Mouse (Mus musculus) left cerebral cortex, postnatal 10 days (tissue): ENCODE results near the gene Snx8. TPM values are rescaled to one million over a fixed set of nuclear protein-coding genes. Genes with fewer than 3 reads are reported as not detected.
"Not testable (repeated sequence)": the region's sequence is repeated elsewhere in the genome, so short reads cannot be mapped to it uniquely, and the experiment has no call there.

Experiments used
- DNase-seq, 2 experiments: peaks; one replicate each; pipeline ENCODE4 v3.0.0; 2021 to 2022; ENCODE audit warnings: low spot score in 2 of 2, mixed read lengths in 1 of 2; ENCODE audit errors: extremely low spot score in 1 of 2
- intact Hi-C: fragments of 180-260 bp; cut with DNase I; formaldehyde crosslinking; loops from one replicate; pipeline ENCODE4 v1.15.1; 2025
- total RNA-seq, 2 experiments: library from RNA; stranded (reverse); gene quantifications; 2 replicates each; pipeline ENCODE4 v1.2.3; 2021

The Snx8 gene
- total RNA-seq, 2 experiments from 2014 or later, result 22.3 to 24.5 TPM

DNA sequence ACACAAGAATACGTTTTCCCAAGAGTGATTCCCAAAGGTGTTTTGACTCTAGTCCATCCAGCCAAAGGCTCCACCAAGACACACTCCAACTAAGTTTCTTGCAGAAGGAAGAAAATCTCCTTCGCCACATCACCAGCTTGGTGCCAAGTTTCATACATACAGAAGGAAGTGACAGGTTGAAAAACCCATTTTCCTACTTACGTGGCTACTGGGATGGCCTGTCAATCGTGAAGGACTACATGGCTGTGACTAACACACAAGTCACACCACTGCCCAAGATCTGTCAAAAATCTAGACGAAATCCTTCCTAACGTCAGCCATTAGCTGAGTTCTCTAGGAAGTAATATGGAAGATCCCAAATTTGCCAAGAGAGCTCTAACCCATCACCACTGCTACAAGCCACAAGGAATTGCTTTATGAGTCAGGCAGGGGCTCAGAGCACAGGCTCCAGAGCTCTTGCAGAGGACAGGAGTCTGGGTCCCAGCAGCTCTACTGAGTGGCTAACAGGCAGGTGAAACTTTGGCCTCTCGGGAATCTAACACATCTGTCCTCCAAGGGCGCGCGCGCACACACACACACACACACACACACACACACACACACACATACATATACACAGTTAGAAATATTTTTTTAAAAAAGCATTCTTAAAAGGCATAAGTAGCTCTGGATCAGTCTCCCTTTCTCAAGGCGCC, 1.1 kb downstream of the Snx8 start:
- intact Hi-C loops, result loop anchor here (5.0 kb wide), 1 partner anchor 51 kb away; no protein-coding TSS in a partner anchor
- DNase-seq, result no peak

DNA sequence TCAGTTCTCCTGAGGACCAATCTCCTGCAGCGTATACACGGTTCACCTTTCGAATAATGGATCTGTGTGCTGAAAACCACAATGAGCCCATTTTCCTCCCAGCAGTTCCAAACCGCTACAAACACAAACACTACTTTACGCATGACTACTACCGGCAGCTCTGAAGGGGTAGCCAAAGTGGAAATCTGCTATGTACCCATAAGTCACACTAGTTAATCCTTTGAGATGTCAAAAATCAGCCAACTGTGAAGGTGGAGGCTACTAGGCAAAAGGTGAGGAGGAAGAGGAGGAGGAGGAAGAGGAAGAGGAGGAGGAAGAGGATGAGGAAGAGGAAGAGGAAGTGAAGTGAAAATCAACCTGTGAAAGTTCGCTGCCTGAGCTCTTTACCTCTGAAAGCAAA, 1.8 kb downstream of the Snx8 start:
- intact Hi-C loops, result loop anchor here (5.0 kb wide), 1 partner anchor 50 kb away; no protein-coding TSS in a partner anchor
- DNase-seq, result no peak

DNA sequence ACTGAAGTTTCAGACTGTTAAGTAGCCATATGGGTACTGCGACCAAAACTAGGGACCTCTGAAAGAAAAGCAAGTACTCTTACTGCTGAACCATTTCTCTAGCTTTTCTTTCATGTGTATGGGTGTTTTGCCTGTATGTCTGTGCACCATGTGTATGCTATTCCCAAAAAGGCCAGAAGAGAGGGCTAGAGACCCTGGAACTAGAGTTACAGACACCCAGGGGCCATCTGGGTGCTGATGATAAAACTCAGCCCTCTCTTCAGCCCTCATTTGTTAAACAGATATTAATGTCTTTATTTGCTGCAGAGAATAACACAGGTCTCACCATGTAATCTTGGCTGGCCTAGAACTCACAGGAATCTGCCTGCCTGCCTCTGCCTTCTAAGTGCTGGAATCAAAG, 4.6 kb downstream of the Snx8 start:
- no peak for DNase-seq
- intact Hi-C loops, result no loop called here

DNA sequence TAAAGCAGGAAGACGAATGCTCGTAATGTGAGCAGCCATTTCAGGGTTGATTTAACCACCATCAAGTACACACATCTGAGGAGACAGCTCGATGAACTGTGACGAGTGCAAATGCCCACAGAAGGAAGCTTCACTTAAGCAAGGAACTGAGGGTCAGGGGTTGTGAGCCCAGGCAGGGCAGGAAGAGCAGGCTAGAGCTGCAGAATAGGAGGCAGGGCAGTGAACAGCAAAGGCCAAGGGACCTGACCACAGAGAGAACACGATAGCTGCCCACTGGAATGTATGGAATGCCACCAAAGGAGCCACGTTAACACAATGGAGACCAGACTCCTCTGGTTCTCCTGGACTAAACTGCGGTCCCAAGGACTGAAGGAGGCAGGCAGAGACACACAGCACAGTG, 5.5 kb downstream of the Snx8 start:
- intact Hi-C loops, result no loop called here

DNA sequence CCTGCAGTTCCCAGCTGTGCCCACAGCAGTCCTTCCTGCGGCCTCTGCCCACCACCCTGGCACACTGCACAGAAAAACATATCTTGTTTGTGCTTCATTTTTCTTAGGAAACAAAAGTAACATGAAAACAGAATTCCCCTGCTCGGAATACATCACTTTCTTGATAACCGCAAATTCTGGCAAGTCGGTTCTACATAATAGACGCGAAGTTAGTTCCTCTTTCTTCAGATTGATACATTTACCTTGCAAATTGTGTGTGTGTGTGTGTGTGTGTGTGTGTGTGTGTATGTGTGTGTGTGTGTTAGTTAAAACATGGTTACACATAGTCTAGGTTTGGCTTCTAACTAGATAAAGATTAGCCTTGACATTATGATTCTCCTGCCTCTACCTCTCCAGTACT, 6.4 kb downstream of the Snx8 start:
- intact Hi-C loops, result no loop called here
- DNase-seq, result no peak

More for the DNA sequence above, 5.5 kb downstream of the Snx8 start:
- no peak for DNase-seq

DNA sequence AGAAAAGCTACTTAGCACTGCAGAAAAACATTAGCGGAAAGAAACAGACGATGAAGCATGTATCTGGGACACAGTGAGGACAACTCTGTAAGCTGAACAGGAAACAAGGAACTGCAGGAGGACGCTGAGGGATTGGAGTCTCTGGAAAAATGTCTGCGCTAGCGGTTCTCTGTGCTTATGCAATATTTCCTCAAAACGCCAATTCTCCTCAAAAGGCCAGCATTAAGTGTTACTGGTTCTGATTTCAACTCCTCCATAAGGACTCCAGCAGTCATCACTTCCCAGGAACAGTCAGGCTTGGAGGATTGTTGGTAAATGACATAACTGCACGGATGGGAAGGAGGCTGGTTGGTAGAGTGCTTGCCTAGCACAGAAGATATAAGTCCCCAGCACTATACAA, 7.9 kb downstream of the Snx8 start:
- no peak for DNase-seq
- intact Hi-C loops, result no loop called here

DNA sequence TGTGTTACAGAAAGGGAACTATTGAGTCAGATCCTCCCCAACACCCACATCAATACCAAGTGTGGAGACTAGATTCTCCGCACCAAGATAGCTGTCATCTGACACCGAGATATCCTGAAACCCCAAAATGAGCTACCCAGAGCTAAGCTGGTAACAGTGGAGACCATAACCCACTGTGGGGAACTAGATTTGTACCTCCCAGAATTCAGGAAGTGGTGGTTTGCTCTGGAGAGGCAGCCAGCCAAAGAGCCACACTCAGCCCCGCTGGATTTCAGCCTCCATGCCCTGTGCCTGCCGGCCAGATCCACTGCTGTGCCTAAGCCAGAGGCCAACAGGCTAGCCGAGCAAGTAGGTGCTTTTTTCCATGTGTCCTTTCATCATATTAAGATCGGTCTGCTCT, 9.8 kb downstream of the Snx8 start:
- intact Hi-C loops, result no loop called here
- DNase-seq, result no peak

DNA sequence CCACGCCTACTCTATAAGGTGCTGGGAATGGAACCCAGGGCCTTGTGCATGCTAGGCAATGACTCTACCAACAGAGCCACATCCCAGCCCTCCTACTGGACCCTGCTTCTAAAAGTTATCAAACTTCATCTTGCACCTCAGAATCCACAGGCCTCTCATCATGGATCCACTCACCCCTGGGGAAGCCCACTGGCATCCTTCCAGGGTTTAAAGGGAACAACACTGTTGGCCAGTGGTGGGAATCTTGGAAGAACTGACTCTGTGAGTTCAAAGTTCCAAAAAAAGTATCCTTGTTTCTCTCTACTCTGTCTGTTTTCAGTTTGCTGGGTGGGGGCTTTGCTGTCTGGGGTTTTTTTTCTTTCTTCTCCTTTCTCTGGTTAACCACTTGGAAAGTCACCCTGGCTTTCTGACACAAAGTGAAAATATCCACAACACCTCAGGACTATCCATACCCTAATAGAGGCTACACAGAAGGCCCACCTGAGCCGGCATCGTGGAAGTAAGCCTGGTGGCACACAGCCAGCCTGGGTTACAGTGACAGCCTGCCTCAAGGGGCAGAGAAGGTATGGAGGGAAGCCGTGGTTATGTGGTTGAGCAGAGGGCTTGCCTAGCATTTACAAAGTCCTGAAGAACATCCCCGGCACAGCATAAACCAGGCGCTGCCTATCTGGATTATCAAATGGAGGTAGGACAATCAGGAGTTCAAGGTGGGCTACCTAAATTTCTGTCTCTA, 10.8 kb downstream of the Snx8 start:
- intact Hi-C loops, result no loop called here
- DNase-seq, result no peak

DNA sequence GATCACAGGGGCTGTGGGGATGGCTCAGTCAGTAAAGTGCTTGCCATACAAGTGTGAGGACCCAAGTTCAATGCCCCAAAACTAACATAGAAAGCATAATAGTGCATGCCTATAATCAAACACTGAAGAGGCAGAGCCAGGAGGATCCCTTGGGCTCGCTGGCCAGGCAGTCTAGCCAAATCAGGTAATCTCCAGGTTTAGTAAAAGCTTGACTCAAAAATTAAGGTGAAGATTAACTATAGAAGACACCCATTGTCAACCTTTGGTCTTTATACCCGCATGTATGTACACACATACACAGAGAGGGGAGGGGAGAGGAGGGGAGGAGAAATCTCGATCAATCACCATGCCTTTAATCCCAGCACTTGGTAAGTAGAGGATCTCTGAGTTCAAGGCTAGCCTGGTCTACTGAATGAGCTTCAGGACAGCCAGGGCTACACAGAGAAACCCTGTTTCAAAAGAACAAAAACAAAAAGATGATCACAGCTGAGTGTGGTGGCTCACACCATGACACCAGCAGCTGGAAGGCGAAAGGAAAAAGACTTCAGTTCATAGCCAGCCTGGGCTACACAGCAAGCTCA, 13.7 kb downstream of the Snx8 start:
- intact Hi-C loops, result no loop called here
- DNase-seq, result no peak

DNA sequence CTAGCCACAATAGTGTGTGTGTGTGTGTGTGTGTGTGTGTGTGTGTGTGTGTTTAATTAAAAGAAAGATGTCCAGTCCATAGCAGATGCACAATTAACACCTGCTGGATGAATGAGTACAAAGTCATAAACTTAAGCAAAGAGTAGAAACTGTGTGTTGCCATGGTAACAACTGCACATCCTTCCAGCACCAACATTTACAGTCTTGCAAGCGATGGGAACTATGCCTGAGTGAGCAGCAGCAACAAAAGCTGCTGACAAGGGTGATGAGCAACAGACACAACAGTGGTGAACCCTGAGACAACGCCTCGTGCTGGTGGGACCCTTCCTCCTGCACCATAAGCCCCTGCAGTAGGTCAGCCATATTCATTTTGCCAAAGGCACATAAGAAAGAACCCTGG, 14.8 kb downstream of the Snx8 start:
- peak in 1 of 2 experiments; percentile 42 for DNase-seq
- intact Hi-C loops, result no loop called here

DNA sequence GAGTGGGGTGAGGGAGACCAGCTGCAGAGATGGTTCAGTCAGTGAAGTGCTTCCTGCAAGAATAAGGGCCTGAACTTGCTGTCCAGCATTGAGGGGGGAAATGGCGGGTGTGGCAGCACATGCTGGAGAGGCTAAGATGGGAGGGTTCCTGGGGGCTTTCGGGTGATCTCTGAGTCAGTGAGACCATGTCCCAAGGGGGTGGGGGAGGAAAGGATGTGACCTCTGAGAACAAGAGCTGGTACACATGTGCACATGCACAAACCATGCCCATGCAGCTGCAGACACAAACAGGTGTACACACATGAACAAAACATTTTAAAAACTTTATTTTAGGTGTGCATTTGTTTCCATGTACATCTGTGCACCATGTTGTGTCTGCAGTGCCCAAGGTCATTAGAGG, 15.4 kb downstream of the Snx8 start:
- intact Hi-C loops, result no loop called here
- no peak for DNase-seq

DNA sequence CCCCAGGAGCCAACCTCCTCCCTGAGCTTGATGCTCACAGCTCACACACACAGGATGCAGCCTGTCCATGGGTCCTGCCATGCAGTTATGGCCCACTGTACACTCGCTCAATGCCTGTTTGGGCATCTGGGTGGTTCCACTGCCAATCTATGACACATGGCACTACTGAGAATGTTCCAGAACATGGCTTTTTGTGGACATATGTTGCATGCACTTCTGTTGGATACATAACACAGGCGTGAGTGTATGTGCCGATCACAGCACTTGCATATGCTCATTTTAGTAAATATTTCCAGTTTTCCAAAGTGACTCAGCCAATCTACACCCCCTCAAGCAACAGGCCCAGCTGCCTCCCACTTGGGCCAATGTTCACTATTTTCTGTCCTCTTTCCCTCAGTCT, 17.4 kb downstream of the Snx8 start:
- intact Hi-C loops, result no loop called here
- DNase-seq, result peak in 1 of 2 experiments; percentile 56

DNA sequence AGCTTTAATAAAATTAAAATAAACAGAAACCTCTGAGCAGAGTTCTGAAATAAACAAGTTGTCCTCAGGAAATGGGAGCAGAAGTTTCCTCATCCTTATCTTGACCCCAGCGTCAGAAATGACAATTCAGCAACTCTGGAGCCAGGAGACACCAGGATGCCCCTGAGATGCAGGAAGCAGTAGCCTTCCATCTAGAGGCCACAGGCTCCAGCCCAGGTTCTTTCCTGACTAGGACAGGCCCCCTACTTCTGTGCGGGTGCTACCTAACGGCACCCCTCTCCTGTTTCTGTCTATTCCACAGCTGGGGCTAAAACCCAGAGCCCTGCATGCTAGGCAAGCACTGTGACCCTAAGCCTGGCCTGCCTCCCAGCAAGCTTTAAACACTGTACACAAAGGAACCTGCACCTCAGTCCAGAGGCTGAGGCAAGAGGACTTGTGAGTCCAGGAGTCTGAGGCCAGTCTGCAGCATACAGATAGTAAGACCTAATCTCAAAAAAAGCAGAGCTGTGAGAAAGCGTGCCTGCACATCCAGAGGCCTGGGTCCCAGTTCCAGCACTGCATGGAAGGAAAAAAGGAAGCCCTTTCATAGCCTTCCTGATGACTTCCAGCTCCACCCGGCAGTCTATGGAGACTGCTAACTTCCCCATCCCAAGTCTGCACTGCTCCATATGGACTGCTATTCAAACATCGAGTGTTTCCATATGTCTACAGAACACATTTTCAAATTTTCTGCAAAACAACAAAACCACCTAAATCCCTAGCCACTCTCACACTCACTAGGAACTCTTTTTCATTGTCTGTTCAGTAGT, 18.4 kb downstream of the Snx8 start:
- intact Hi-C loops, result no loop called here
- DNase-seq, result no peak

DNA sequence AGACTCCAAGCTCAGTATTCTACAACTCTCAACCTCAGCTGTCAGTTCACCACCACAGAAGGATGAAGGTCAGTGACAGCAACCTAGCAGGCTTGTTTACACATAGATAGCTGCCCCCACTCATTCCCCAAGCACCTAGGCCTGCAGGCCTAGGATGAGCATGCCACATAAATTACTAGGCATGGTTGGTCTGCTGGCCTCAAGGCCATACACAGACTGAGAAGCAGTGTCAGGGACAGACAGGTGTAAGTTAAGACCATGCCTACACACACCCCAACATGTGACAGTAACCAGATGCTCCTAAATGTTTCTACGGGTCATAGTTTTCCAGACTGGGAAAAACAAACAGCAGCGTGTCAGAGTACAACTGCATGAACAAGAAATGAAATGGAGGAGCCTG, 19.6 kb downstream of the Snx8 start:
- intact Hi-C loops, result no loop called here
- DNase-seq, result no peak

DNA sequence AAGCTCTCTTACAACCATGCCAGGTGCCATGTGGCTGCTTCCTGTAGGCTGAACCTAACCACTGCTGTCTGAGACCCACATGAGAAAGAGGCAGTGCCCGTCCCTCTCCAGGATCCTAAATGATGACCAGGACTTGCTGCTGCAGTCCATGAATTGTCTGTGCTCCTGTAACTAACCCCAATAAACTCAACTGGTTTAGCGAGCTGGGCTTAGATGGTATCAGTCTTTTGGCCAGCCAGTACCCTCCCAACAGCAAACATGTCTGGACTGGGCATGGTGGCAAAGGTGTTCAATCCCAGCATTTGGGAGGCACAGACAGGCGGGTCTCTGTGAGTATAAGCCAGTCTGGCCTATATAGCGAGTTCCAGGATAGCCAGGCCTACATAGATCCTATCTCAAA, 20.1 kb downstream of the Snx8 start:
- no peak for DNase-seq

DNA sequence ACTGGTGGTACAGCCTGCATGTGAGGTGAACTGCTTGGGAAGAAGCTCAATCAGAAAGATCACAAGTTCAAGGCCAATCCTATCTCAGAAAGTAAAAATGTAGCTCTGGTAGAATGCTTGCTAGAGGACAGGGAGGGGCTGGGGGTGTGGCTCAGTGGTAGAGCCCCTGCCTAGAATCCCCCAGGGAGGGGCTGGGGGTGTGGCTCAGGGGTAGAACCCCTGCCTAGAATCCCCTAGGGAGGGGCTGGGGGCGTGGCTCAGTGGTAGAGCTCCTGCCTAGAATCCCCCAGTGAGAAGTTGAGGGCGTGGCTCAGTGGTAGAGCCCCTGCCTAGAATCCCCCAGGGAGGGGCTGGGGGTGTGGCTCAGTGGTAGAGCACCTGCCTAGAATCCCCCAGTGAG, 20.9 kb downstream of the Snx8 start:
- intact Hi-C loops, DNase-seq: not testable (repeated sequence)

More for the DNA sequence above, 20.1 kb downstream of the Snx8 start:
- intact Hi-C loops, result no loop called here

DNA sequence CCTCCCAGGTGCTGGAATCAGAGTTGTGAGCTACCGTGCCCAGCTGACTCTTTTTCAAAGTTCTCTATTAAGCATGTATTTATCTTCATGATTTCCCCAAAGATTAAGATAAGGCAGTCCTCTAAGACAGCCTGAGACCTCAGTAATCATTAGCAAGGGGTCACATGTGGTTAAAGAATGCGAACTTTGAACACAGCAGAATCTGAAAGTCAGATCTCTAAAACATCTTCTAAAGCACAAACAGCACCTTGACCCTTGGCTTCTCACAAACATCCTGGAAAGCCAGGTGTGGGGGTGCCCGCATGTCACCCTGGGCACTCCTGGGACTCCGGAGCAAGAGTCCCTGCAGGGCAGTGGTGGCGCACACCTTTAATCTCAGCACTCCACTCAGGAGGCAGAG, 24.6 kb downstream of the Snx8 start:
- intact Hi-C loops, result no loop called here
- DNase-seq, result no peak

DNA sequence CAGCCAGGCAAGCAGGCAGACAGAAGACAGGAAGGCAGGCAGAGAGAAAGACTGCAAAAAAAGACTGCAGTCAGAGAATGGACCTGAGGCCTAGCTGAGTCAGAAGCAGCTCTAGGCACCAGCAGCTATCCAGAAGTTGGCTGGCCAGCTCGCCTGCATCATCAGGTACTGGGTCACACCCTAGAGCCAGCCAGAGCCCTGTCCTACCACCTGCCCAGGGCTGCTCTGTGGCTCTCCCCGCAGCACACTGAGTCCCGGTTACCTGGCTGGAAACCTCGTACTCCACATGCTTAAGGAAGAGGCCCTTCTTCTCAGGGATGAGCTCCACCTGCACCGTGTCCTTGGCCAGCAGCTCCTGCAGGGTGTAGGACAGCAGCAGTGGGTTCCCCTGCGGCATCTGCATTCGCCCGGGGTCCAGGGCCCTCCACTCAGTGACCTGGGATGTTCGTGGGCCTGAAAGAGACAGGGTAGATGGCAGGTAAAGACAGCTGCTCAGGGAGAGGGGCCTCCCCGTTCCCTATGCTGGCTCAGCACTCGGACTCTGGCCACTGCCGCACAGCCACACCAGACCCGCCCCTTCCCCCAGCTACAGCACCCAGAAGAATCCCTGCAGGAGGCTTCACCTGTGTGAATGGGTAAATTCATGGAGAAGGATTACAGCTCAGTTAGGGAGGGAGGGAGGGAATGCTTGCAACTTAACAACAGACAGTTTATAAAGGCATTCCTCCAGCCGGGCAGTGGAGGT, 29.0 kb downstream of the Snx8 start:
- intact Hi-C loops, result no loop called here
- DNase-seq, result no peak

DNA sequence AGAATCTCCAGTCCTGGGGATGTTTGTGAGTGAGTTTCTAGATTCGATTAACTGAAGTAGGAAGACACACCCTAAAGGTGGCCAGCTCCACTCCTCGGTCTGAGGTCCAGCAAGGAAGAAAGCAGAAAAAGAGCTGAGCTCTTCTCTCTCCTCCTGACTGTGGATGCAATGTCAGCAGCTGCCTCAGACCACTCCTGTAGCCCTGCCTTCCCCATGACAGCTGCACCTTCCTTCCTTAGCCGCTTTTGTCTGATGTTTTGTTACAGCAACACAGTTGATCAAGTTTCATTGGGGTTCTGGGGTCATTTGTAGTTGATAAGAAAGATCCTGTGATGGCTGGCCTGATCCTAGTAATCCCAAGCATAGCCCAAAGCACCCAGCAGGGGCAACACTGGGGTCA, 31.6 kb downstream of the Snx8 start:
- intact Hi-C loops, result no loop called here
- DNase-seq, result no peak
